Mouse (Mus musculus): ENCODE measurements at regions not wholly inside any gene's neighbourhood (a gene's known extent, or its start where the extent isn't known, plus 50 kb on each side); places are given as distances from the start of the nearest gene placed in this dataset.

DNA sequence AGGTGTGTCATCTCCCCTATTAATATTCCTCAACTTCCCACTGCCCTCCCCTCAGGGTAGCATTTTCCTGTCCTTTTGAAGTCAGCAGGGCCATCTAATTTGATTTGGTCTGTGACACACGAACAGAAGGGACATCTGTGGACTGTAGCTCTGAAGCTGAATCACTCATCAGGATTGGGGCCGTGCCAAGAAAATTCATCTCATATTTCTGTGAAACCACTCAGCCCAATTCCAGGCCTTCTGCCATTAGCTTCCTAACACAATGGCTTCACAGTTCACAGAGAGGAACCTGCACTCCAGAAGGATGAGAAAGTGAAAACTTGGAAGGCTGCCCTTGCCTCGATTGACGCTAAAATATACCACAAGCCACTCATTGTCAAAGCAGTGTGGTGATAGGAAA lies 86.1 kb downstream of the Abhd5 start:
- DNase-seq (ENCODE audit: low read depth), result no peak

DNA sequence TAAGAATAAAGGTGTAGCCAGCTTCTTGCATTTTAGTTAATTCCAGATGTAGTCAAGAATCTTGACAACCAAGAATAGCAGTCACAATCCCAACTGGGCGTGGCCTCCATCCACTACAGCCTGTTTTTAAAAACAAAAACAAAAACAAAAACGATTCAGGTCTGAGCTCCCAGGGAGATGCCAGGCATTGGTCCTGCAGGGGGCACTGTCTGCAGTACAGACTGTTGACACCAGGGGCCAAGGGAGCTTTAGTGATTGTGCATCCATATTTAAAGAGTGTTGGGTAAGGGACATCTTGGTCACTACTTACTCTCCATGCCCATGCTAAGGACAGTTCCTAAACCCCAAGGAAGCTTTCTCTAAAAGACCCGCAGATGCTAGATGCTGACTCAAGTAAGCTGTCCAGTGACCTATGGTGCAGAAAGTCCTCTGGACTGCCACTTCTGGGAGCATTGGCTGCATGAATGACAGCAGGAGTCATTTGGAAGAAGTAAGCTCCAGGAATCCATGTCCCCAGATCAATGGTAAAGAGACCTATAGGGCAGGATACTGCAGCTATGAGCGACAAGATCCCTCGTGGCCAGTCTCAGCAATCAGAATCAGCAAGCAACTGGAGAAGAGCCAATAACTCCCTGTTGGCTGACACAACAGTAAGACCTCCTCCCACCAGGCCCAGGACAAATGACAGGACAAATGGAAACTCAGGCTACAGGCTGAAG lies 95.1 kb downstream of the Abhd5 start:
- DNase-seq (ENCODE audit: low read depth), result no peak

- no peak for DNase-seq (ENCODE audit: low read depth)
These were observed 96.2 kb downstream of the Abhd5 start for GRCm38 (mm10) chr9:122447568-122447967.

- no peak for DNase-seq (ENCODE audit: low read depth)
These were observed 96.9 kb downstream of the Abhd5 start for GRCm38 (mm10) chr9:122448342-122448741.

GRCm38 (mm10) chr9:122450524-122450923 lies 99.1 kb downstream of the Abhd5 start:
- no peak for DNase-seq (ENCODE audit: low read depth)

DNA sequence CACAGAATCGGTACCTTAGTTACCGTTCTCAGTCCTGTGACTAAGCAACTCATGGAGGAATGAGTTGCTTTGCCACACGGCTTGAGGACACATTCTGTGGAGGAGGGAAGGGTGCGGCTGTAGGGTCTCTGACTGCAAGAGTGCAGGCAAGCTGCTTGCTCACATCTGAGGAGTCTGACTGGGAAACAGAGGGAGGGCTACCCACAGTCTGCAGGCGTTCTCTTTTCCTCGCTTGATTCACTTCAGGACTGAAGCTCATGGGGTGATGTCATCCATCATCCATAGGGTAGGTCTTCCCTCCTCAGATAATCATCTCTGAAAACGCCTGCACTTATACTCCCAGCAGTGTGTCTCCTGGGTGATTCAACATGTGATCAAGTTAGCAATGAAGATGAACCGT lies 103.9 kb downstream of the Abhd5 start:
- DNase-seq (ENCODE audit: low read depth), result no peak

DNA sequence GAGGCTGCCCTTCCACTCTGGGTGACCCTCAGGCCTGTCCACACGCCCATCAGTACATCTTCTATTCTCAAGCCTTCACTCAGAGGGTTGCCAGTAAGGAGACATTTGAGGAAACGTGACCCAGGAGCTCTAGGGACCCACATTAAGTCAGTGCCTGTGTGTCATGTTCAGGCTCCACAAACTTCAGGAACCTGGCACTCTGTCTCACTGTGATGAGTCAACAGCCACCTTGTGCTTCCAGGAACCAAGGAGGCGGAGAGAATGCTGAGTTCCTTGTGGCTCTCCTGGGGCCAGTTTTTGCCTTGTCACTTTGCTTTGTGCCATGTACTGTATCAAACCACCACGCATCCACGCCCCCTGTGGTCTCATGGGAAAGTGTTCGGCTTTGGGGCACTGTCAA lies 104.4 kb downstream of the Abhd5 start:
- DNase-seq (ENCODE audit: low read depth), result no peak

- no peak for DNase-seq (ENCODE audit: low read depth)
These were observed 108.1 kb downstream of the Abhd5 start for GRCm38 (mm10) chr9:122459491-122459890.

DNA sequence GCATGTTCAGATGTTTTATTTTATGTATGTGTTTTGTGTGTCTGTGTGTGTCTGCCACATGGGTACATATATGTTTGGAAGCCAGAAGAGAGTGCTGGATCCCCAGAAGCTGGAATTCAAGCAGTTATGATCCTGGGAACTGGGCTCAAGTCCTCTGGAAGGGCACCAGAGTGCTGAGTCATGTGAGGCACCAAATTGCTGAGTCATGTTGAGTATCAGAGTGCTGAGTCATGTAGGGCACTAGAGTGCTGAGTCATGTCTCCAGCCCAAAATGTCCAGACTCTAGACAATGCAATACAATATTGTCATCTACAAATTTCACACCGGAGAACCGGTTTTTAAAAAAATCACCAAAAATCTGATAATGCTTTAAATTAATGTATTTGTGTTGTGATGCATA lies 120.1 kb downstream of the Abhd5 start:
- no peak for DNase-seq (ENCODE audit: low read depth)

- DNase-seq (ENCODE audit: low read depth), result peak; percentile 22
These were observed 124.9 kb downstream of the Abhd5 start for GRCm38 (mm10) chr9:122476356-122476755.

- no peak for DNase-seq (ENCODE audit: low read depth)
These were observed 135.6 kb downstream of the Abhd5 start for GRCm38 (mm10) chr9:122487001-122487400.

- DNase-seq (ENCODE audit: low read depth), result no peak
These were observed 143.3 kb downstream of the Abhd5 start for GRCm38 (mm10) chr9:122494691-122495090.

GRCm38 (mm10) chr9:122496482-122496985 lies 145.1 kb downstream of the Abhd5 start:
- no peak for DNase-seq (ENCODE audit: low read depth)

GRCm38 (mm10) chr9:122501864-122502341 lies 150.5 kb downstream of the Abhd5 start:
- no peak for DNase-seq (ENCODE audit: low read depth)

DNA sequence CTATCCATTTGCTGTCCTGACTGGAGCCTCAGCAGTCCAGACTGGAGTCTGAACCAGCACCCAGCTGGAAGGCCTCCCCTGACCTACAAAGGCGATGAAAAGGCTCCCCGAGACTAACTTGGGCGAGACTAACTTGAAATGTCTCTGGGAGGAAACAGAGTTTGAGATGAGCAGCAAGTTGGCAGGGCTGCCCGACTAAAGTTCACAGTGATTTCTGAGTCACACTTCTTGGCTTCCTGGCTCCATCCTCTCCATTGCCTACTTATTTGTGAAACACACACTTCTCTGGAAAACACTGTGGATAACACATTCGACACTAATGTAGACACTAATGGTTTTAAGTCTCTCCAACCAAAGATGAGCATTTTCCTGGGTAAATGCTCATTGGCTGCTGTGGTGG lies 170.2 kb downstream of the Abhd5 start:
- DNase-seq (ENCODE audit: low read depth), result no peak

GRCm38 (mm10) chr9:122525621-122526055 lies 174.2 kb downstream of the Abhd5 start:
- DNase-seq (ENCODE audit: low read depth), result no peak

DNA sequence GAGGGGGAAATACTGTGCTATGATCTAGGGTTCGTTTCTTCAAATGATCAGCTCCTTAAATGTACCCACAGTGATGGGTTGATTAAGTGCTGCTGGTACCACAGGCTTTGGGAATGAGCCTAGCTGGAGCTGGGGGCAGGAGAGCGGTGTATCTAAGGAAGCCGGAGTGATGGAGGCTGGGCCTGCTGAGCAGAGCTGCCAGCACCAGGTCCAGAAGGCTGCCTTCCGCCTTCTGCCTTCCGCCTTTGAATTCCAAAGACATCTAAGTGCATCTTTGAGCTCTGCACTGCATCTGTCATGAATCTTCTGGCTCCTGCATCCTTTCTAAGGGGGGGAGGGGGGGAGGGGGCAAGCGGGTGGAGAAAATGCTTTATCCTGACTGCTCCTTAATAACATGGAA lies 176.9 kb downstream of the Abhd5 start:
- no peak for DNase-seq (ENCODE audit: low read depth)

GRCm38 (mm10) chr9:122529721-122530120 lies 178.3 kb downstream of the Abhd5 start:
- DNase-seq (ENCODE audit: low read depth), result no peak

DNA sequence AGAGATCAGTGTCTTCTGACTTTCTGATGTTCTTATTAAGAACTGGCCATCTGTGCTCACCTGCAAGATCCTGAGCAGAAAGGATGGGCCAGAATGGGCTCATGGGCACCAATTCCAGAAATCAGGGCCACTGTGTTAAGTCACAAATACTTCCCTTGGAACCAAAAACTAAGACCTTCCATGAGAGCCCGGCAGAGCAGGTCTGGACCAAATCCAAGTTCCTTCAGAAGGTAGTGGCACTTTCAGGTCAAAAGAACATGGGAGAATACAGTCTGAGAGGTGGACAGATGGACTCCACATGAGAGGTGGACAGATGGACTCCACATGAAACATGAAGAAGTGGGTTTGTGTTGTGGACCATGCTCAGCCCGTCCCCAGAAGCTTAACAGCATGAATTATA lies 180.4 kb downstream of the Abhd5 start:
- DNase-seq (ENCODE audit: low read depth), result no peak

- DNase-seq (ENCODE audit: low read depth), result no peak
These were observed 182.9 kb downstream of the Abhd5 start for GRCm38 (mm10) chr9:122534121-122534814.

DNA sequence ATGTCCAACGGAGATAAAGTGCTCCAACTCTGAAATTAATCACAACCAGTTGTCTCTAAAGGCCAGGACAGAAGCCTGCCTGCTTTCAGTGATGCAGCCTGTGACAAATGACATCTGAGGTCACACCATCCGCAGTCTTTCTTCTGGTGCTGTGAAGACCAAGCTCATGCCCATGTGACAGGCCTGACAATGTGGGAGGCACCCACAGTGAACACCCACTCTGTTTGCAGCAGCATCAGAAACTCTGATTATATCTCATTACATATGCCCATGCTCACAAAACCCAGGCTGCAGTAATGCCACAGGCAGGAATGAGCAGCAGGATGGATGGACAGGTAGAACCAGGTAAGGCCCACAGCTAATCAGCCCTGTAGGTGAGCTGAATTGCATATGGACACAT lies 183.6 kb downstream of the Abhd5 start:
- no peak for DNase-seq (ENCODE audit: low read depth)

- DNase-seq (ENCODE audit: low read depth), result no peak
These were observed 188.7 kb downstream of the Abhd5 start for GRCm38 (mm10) chr9:122540091-122540490.

GRCm38 (mm10) chr9:122556051-122556450 lies 191.1 kb upstream of the Topaz1 start:
- DNase-seq (ENCODE audit: low read depth), result no peak

All from naive thymus-derived CD4-positive, alpha-beta T cell, adult 2 months (primary cell).